In the genomic region with DNA sequence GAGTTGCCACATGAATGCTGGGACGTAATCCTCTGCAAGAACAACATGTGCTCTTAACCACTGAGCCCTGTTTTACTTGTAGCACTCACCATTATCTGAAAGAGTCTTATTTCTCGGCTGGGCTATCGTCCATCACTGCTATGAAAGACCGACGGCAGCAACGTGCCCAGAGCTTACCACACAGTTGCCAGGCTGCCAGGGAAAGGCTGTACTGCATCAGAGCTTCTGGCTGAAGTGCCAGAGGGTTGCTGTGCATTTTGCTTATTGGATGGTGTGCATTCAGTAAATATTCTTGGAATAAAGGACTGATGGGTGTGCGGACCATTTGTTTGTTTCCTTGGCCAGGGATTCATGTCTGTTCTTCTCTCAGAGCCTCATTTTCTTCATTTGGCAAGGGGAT, we compare ENCODE assay signal across 22 mouse cellular contexts. TPM values are rescaled to one million over a fixed set of nuclear protein-coding genes. Genes with fewer than 3 reads are reported as not detected.
"Had no signal": no experiment of that assay in that cellular context is flagged by ENCODE, and none has a peak within 500 bp of the region (broad histone marks: within the 10 kb centered on the region; RNA-seq: fewer than 3 reads in every experiment).

No protein-coding gene starts in this region.

- H3K36me3 ChIP-seq: limb, embryonic 15.5 days; liver, embryonic 12.5 days; midbrain, embryonic 10.5 days; neural tube, embryonic 12.5 days; stomach, embryonic 15.5 days had no signal

- H3K27ac ChIP-seq: layer of hippocampus, adult 2 months; left cerebral cortex, adult 2 months; limb, embryonic 15.5 days; liver, embryonic 12.5 days; midbrain, embryonic 10.5 days; neural tube, embryonic 12.5 days; stomach, embryonic 15.5 days had no signal

- H3K27me3 ChIP-seq: limb, embryonic 15.5 days; neural tube, embryonic 12.5 days; stomach, embryonic 15.5 days had no signal

- H3K9me3 ChIP-seq: limb, embryonic 15.5 days; liver, embryonic 12.5 days; midbrain, embryonic 10.5 days; neural tube, embryonic 12.5 days; stomach, embryonic 15.5 days had no signal

- H3K9ac ChIP-seq: limb, embryonic 15.5 days; liver, embryonic 12.5 days; lung, embryonic 14.5 days; neural tube, embryonic 12.5 days; stomach, embryonic 15.5 days had no signal

- H3K4me2 ChIP-seq: limb, embryonic 15.5 days; liver, embryonic 12.5 days; lung, embryonic 14.5 days; neural tube, embryonic 12.5 days; stomach, embryonic 15.5 days had no signal

- H3K4me1 ChIP-seq: neural tube, embryonic 12.5 days; stomach, embryonic 15.5 days had no signal

- ATAC-seq: liver, embryonic 12.5 days had no signal

- H3K4me3 ChIP-seq: layer of hippocampus, adult 2 months; left cerebral cortex, adult 2 months; limb, embryonic 15.5 days; liver, embryonic 12.5 days; midbrain, embryonic 10.5 days; neural tube, embryonic 12.5 days; stomach, embryonic 15.5 days had no signal

- DNase-seq: kidney, adult 2 months; kidney, postnatal 25 days; lung, embryonic 14.5 days; lung, postnatal 10 days; lung, postnatal 4 days; midbrain, embryonic 14.5 days; right cerebral cortex, postnatal 14 days; thymus, adult 2 months; thymus, postnatal 25 days had no signal

RNA-seq across cellular contexts. Expression of a gene that starts 2.8 kb away (rescaled TPM):
- total RNA-seq: layer of hippocampus, adult 2 months; layer of hippocampus, postnatal 10 days; left cerebral cortex, adult 2 months; left cerebral cortex, postnatal 14 days; megakaryocyte, adult 5-6 weeks; monocyte, adult 5-6 weeks; neutrophil, adult 5-6 weeks had no signal
- polyA plus RNA-seq: midbrain, embryonic 14.5 days; neural tube, embryonic 12.5 days had no signal

RNA-seq across cellular contexts. Expression of a gene that starts 19.9 kb away (rescaled TPM):
- total RNA-seq: monocyte, adult 5-6 weeks had no signal
- polyA plus RNA-seq: midbrain, embryonic 14.5 days; testis, adult 2 months had no signal

RNA-seq across cellular contexts. Expression of a gene that starts 34.1 kb away (rescaled TPM):
- total RNA-seq: monocyte, adult 5-6 weeks; neutrophil, adult 5-6 weeks had no signal
